Mouse (Mus musculus) layer of hippocampus, adult 8-10 months (tissue): ENCODE data around the gene Calr. TPM values are rescaled to one million over a fixed set of nuclear protein-coding genes. Genes with fewer than 3 reads are reported as not detected.

ENCODE experiments used
- DNase-seq, 2 experiments: peaks; one replicate each; pipeline ENCODE4 v3.0.0; 2022; ENCODE audit warnings: low spot score in 2 of 2
- total RNA-seq, 4 experiments: library from RNA; stranded (reverse); gene quantifications; 2 replicates each; pipeline ENCODE4 v1.2.4; 2022

The Calr gene
- total RNA-seq = 100 to 1,000 TPM; 399 to 630 (median 506) TPM

GRCm38 (mm10) chr8:84846722-84847572 is at the start of gene Calr:
Calr (minus strand) TSS chr8:84846934.
- DNase-seq = peak; percentile 100

- DNase-seq = no peak
Measured at GRCm38 (mm10) chr8:84895963-84896362, 49.2 kb upstream of the Calr start.

GRCm38 (mm10) chr8:84893709-84894134 is 47.0 kb upstream of the Calr start, which contains the start of gene Gcdh:
Gcdh (minus strand) TSS chr8:84893921.
- peak; percentile 92 to 93 for DNase-seq

GRCm38 (mm10) chr8:84892993-84893708 is 46.4 kb upstream of the Calr start:
- no peak for DNase-seq

GRCm38 (mm10) chr8:84889141-84889540 is 42.4 kb upstream of the Calr start:
- no peak for DNase-seq

GRCm38 (mm10) chr8:84888280-84888679 is 41.5 kb upstream of the Calr start:
- no peak for DNase-seq

GRCm38 (mm10) chr8:84884728-84885127 is 38.0 kb upstream of the Calr start:
- DNase-seq = no peak

- DNase-seq = no peak
Measured at GRCm38 (mm10) chr8:84878915-84879314, 32.2 kb upstream of the Calr start.

GRCm38 (mm10) chr8:84877297-84878035 is 30.7 kb upstream of the Calr start:
- no peak for DNase-seq

GRCm38 (mm10) chr8:84874339-84874738 is 27.6 kb upstream of the Calr start:
- DNase-seq = no peak

GRCm38 (mm10) chr8:84873016-84873415 is 26.3 kb upstream of the Calr start:
- DNase-seq = no peak

GRCm38 (mm10) chr8:84872309-84872965 is 25.7 kb upstream of the Calr start:
- DNase-seq = no peak

- no peak for DNase-seq
Measured at GRCm38 (mm10) chr8:84871376-84872308, 24.9 kb upstream of the Calr start, which contains the start of gene Syce2. Syce2 (plus strand) TSS chr8:84872111.

- DNase-seq = peak; percentile 91 to 94
Measured at GRCm38 (mm10) chr8:84856864-84857441, 10.2 kb upstream of the Calr start, which contains the start of gene Farsa. Farsa (plus strand) TSS chr8:84856989.

- DNase-seq = no peak
Measured at GRCm38 (mm10) chr8:84856434-84856833, 9.7 kb upstream of the Calr start.

GRCm38 (mm10) chr8:84847684-84848435 is 1.1 kb upstream of the Calr start:
- DNase-seq = no peak

GRCm38 (mm10) chr8:84846094-84846721 is 526 bp downstream of the Calr start:
- no peak for DNase-seq

- DNase-seq = no peak
Measured at GRCm38 (mm10) chr8:84845355-84846093, 1.2 kb downstream of the Calr start.
